Mouse (Mus musculus): ENCODE data around the gene Arhgap15.

DNA sequence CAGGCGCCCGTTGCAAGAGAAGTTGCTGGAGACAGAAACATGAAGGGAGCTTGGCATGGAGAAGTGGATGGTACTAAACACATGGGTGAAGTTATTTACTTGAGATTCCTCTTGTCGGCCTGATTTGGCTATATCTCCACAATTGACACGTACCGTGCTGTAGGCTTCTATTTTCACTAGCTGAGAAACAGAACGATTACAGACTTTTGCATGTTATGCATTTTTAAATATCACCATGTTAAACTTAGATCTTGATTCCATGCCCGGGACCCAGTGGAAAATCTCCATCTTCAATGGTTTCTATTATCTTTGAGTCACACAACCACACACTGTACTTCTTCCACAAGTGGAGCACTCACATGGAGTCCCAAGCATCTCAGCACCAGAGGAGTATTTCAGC lies 466.9 kb downstream of the Arhgap15 start:
- TF ChIP-seq ZC3H11A (IDR thresholded peaks at IDR 0.05; ENCODE audit: borderline replicate concordance, low read depth, low read length) (no peak), MAFK (IDR thresholded peaks at IDR 0.05; ENCODE audit: insufficient read depth, low read depth, low read length) (no peak), CHD2 (IDR thresholded peaks at IDR 0.05; ENCODE audit: low read depth, low read length) (no peak), ZNF384 (IDR thresholded peaks at IDR 0.05; ENCODE audit: low read depth, low read length) (no peak)
